Mouse (Mus musculus): ENCODE measurements around the gene Krt7. TPM values are rescaled to one million over a fixed set of nuclear protein-coding genes. Genes with fewer than 3 reads are reported as not detected.
A peak's percentile ranks its signal among the peaks of the same experiment; 100 is the strongest.

The Krt7 gene
- polyA plus RNA-seq, 1 experiment from 2014 or later = 31.9 TPM

DNA sequence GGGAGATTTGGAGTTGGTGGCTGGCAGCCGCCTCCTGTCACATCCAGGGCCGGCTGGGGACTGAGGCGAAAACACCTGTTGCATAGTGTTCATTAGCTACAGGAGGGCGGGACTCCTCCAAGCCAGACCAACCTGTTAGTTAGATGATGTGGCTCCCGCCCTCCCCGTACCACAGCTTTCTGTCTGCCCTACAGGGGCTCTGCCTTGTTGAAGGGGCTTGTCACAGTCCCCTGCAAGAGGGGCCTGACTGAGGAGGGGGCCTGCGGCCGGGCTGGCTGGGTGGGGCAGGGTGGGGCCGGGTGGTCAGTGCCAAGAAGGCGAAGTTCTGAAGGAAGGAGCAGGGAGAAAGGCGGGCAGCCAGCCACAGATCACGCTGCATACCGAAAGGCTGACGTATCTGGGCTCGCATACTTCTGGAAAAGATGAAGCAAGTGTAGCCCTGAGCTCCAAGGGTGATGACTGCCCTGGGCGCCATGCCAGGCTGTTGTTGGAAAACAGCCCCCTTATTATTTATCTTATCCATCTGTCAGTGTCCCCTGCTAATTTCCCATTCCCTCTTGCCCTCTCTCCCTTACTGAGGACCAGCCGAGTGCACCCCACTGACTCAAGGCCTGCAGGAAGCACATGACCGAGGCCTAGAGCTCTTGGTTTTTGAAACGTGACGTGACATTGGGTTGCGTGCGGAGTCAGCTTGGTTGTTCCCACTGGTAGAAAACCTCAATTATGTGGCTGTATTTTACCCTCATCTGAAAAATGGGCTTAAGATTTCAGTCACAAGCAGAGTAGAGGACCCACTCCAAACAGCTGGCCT is 40.5 kb upstream of the Krt7 start, which contains the start of gene Krt80:
Gene Krt80 (minus strand): TSS at position 62 of the 811 bp plus-strand sequence.
- 41% methylated on average over 22 of the region's 22 CpGs for WGBS
- H3K27ac ChIP-seq = peak within 1 kb of the TSS; percentile 84
- H3K4me1 ChIP-seq = peaks cover 72% of the 10 kb centered on the region
- no peak within 1 kb of the TSS for H3K4me3 ChIP-seq
- H3K36me3 ChIP-seq = no peaks in the 10 kb centered on the region
- H3K27me3 ChIP-seq (ENCODE audit: insufficient read depth, poor library complexity, severe bottlenecking) = peaks cover 50% of the 10 kb centered on the region
- H3K9me3 ChIP-seq = no peaks in the 10 kb centered on the region
- DNase-seq (ENCODE audit: low spot score) = peak; percentile 90

DNA sequence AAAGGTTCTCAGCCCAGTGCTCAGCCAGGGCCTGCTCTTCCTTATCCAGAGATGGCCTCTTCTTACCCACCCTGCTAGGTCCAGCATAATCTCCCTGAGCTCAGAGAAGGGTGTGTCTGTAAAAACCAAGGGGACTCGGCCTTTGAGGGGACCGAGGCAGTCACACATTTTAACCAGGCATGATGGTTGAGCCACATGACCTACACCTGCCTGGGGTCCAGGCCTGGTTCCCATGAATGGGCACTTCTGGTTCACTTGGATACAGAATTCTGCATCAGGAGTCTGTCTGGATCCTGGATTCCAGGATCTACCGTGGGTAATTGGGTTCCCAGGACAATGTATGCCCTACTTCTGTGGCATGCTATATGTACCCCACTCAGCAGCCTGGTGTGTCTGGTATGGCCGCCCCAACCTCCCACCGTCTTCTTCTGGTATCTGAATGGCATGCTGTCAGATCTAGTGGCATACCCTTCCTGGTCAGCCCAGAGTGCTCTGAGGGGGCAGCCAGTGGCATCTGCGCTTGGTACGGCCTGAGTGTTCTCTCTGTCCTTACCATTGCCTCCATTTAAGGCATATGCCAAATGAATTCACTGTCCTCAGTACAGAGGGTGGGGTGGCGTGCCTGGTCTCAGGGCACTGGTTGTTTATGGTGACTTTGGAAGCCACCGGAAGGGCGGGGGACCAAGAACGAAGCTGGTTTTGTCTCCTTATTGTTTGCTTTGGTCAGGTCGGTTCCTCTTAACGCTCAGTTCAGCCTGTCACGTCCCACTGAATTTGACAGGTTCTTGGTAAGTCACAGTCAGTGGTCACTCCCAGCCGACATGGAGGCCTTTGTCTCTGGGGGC is 39.5 kb upstream of the Krt7 start:
- no peak for DNase-seq (ENCODE audit: low spot score)
- Histone ChIP-seq H3K27ac (peak overlapping the region; percentile 3), H3K9me3 (no peaks in the 10 kb centered on the region), H3K4me3 (no peak overlapping the region), H3K27me3 (ENCODE audit: insufficient read depth, poor library complexity, severe bottlenecking) (peaks cover 51% of the 10 kb centered on the region), H3K4me1 (peaks cover 73% of the 10 kb centered on the region), H3K36me3 (no peaks in the 10 kb centered on the region)
- WGBS = 75% methylated on average over 15 of the region's 15 CpGs

DNA sequence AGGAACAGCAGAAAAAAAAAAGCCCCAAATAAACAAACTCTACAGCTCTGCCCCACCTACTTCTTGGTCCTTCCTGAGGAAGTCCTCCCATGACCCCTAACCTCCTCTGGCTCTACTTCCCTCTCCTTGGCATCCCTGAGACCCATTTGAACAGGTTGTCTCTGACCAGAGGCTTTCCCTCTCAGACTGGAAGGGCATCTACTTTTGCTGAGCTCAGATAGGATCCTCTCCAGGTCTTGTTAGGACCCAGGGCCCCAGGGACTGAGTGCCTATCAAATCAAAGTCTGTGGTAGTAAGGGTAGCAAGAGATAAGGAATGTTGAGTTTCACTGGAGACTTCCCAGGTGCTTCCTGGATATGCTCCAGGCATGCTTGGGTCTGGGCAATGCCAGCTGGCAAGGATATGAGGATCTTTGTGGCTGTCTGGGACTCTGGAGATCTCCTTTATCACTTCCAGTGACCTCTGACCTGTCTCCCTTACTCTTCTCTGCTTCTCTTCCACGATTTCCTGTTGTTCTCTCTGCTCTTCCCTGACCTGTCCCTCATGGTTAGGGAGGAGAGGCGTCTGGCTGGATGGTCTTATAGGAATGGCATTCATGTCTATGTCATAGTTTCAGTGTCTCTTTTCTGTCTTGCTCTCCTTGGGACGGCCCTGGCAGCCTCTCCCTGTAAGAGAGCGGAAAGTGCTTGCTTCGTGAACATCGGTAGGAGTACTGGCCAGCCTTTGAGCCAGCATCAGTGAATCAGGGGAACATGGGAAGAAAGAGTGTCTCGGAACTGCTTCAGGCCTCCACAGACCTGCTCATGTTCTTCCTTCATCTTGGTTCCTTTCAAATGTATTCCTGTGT is 38.5 kb upstream of the Krt7 start:
- Histone ChIP-seq H3K27me3 (ENCODE audit: insufficient read depth, poor library complexity, severe bottlenecking) (peaks cover 46% of the 10 kb centered on the region), H3K4me1 (peaks cover 77% of the 10 kb centered on the region), H3K4me3 (no peak overlapping the region), H3K27ac (peak overlapping the region; percentile 62; the same call in 1 of the 2 replicates), H3K9me3 (no peaks in the 10 kb centered on the region), H3K36me3 (no peaks in the 10 kb centered on the region)
- DNase-seq (ENCODE audit: low spot score) = no peak
- 47% methylated on average over 7 of the region's 7 CpGs for WGBS

DNA sequence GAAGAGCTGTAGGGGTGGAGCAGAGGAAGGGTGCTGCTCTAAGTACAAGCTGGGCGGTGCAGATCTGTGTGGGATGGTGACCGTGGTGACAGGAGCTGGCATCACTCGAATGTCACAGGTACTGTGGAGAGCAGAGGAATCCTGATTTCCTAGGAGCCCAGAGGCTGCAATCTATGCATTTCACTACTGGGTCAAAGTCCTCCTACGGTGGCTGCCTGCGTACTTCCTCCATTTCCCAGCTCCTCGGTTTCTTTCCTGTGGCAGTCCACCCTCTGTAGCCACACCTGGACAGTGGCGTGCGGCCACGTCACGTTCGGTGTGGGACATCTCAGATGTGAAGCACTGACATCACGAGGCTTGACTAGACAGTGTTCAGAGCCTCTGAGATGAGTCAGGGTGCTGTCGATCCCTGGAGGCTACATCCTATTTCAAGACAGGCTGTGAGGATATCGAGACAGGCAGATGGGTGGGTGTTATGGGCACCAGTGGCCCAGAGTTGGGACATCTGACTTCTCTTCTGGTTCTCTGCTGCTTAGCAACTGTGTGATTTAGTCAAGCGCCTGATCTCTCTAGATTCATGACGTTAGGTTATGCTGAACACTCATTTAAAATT is 37.5 kb upstream of the Krt7 start:
- WGBS = 83% methylated on average over 16 of the region's 16 CpGs
- Histone ChIP-seq H3K9me3 (no peaks in the 10 kb centered on the region), H3K27me3 (ENCODE audit: insufficient read depth, poor library complexity, severe bottlenecking) (peaks cover 41% of the 10 kb centered on the region), H3K36me3 (no peaks in the 10 kb centered on the region), H3K4me3 (no peak overlapping the region), H3K27ac (peak overlapping the region; percentile 62; the same call in 1 of the 2 replicates), H3K4me1 (peaks cover 77% of the 10 kb centered on the region)
- DNase-seq (ENCODE audit: low spot score) = no peak

DNA sequence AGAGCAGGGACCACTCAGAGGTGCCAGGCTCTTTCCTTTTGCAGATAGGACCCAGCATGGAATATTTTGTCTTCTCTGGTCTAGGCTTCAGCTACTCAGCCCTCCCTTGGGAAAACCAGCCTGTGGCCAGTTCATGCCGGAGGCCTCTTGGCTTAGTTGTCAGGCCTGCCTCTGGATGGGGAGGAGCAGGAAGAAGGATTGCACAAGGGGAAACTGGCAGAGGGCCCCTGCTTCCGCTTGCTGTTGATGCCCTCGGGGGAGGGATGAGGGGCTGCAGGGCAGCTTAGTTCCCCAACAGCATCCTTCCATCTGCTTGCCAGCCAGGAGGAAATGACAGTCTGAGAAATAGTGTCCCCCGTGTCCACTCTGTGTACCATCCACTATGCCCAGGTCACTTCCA is 36.0 kb upstream of the Krt7 start:
- Histone ChIP-seq H3K27me3 (ENCODE audit: insufficient read depth, poor library complexity, severe bottlenecking) (peaks cover 43% of the 10 kb centered on the region), H3K4me1 (peaks cover 63% of the 10 kb centered on the region), H3K27ac (peak overlapping the region; percentile 17; the same call in 1 of the 2 replicates), H3K36me3 (no peaks in the 10 kb centered on the region), H3K4me3 (no peak overlapping the region), H3K9me3 (no peaks in the 10 kb centered on the region)
- no peak for DNase-seq (ENCODE audit: low spot score)
- WGBS = 49% methylated on average over 4 of the region's 4 CpGs

DNA sequence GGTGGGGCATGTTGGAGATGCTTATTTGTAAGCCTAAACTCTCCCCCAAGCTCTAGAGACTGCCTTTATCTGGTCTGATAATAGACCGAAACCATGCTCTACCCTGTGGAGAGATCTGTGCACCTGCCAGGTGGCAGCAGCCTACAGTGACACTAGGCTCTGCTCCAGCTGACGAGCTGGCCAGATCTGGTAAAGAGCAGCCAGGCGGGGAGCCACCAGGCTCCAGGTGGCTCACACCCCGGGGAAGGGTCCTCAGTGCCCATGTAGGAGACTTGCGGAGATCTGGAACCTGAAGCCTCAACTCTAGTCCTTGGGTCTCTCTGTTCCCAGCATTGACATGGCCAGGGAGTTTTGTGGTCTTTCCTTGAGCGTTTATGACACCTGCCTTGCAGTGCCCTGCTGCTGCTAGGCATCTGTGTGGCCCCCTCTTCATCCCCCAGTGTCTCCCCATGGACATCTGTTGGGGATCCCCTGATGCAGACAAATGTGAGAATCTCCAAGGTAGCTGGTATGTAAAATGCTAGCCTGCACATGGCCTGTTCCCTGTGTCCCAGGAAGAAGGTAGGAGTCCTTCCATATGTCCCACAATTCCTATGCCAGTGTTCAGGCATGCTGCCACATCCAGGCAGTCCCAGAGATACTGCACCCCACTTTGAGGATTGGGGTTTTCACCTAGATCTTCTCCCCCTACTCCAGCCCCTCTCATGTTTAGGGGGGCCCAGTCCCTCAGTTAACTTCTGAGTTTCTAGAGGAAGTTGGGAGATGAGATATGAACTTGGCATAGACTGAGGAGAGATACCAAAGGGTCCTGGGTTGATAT is 34.7 kb upstream of the Krt7 start:
- H3K27ac ChIP-seq = no peak overlapping the region
- 67% methylated on average over 6 of the region's 6 CpGs for WGBS
- no peak for DNase-seq (ENCODE audit: low spot score)
- no peaks in the 10 kb centered on the region for H3K9me3 ChIP-seq
- H3K4me3 ChIP-seq = no peak overlapping the region
- no peaks in the 10 kb centered on the region for H3K36me3 ChIP-seq
- peaks cover 56% of the 10 kb centered on the region for H3K4me1 ChIP-seq
- H3K27me3 ChIP-seq (ENCODE audit: insufficient read depth, poor library complexity, severe bottlenecking) = peaks cover 47% of the 10 kb centered on the region

DNA sequence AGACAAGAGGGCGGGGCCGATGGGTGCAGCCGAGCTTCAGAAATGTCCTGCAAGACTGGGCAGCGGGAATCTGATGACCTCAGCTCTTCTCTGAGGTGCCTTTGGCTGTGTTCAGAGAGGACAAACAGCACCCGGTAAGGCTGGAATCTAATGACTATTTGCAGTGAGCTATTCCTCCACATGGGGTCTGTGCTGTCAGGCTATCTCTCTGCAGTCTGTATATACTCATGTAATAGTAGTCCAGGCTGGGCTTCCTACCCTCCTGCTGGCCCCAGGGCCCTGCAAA is 34.1 kb upstream of the Krt7 start:
- WGBS = 51% methylated on average over 5 of the region's 5 CpGs
- H3K4me1 ChIP-seq = peaks cover 56% of the 10 kb centered on the region
- DNase-seq (ENCODE audit: low spot score) = no peak
- H3K27ac ChIP-seq = no peak overlapping the region
- no peaks in the 10 kb centered on the region for H3K9me3 ChIP-seq
- no peak overlapping the region for H3K4me3 ChIP-seq
- no peaks in the 10 kb centered on the region for H3K36me3 ChIP-seq
- peaks cover 47% of the 10 kb centered on the region for H3K27me3 ChIP-seq (ENCODE audit: insufficient read depth, poor library complexity, severe bottlenecking)

DNA sequence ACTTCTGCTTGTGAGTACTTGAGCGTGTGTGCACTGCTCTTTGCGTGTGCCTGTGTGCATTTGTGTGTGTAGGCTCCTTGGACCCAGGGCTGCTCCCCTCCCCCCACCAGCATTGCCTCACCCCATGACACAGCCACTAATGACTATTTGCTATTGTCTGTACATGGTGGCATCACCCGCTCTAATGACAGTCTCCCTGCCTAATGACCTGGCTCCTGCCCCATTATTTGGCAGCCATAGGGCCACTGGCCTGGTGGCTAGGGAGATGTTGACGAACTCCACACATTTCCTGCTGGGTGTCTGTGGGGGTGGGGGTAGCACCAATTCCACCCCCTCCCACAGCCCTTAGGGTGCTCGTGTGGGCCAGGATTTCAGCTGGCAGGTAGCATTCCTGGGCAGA is 32.2 kb upstream of the Krt7 start:
- no peak overlapping the region for H3K4me3 ChIP-seq
- peaks cover 55% of the 10 kb centered on the region for H3K27me3 ChIP-seq (ENCODE audit: insufficient read depth, poor library complexity, severe bottlenecking)
- no peak overlapping the region for H3K27ac ChIP-seq
- H3K36me3 ChIP-seq = no peaks in the 10 kb centered on the region
- peaks cover 47% of the 10 kb centered on the region for H3K4me1 ChIP-seq
- 78% methylated on average over 5 of the region's 5 CpGs for WGBS
- no peak for DNase-seq (ENCODE audit: low spot score)
- no peaks in the 10 kb centered on the region for H3K9me3 ChIP-seq

DNA sequence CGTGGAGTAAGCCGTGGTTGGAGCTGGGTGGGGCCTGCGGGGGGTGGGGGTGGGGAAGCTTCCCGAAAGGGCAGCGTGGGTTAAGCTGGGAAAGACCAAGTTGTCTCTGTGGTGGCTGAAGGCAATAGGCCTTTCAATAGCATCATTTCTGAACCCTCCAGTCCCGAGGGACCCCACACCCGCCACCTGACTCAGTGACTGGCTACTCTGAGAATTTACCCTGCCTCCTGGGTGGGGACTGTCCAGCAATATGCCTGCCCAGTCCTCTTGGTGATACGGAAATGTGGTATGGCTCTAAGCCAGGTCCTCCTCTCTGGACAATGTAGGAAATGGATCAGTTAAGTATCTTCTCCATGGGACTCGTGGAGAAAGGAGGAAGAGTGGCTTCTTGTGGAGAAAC is 29.1 kb upstream of the Krt7 start:
- Histone ChIP-seq H3K36me3 (no peaks in the 10 kb centered on the region), H3K27ac (no peak overlapping the region), H3K27me3 (ENCODE audit: insufficient read depth, poor library complexity, severe bottlenecking) (peaks cover 38% of the 10 kb centered on the region), H3K9me3 (no peaks in the 10 kb centered on the region), H3K4me3 (no peak overlapping the region), H3K4me1 (peaks cover 43% of the 10 kb centered on the region)
- 53% methylated on average over 9 of the region's 9 CpGs for WGBS
- no peak for DNase-seq (ENCODE audit: low spot score)

DNA sequence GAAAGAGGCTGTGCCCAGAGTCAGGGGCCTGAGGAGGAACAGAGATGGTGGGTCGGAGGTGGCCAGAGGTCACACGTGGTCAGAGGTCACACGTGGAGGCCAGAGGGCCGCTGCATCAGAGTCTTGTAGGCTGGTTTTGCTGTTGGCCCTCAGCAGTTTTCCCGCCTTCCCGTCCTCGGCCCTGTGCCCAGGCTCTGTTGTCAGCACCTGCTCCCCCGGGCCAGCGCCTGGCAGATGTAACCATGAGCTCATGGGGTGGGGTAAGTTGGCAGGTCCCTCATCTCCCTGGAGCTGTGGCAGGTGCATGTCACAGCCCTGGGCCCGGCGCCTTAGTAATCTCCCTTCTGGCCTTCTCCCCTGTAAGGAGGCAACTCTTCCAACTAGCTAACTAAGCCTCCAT is 28.0 kb upstream of the Krt7 start:
- Histone ChIP-seq H3K27ac (no peak overlapping the region), H3K4me3 (no peak overlapping the region)
- WGBS = 77% methylated on average over 11 of the region's 11 CpGs

DNA sequence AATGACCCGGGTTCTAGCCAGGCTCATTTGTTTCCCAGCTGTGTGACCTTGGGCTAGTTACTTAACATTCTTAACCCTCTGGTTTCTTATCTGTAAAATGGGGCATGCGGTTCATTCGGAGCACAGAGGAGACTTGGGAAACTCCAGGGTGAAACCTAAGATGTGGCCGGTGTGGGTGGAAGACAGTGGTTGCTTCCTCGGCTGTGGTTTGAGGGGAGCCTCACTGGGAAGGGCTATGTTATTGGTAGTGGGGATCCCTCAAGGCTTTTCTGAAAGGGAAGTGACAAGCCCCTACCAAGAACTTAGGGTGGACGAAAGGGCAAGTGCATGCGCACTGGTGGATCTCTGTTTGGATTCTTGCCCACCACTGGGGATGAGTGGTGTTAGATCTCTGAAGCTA is 26.2 kb upstream of the Krt7 start:
- Histone ChIP-seq H3K27me3 (ENCODE audit: insufficient read depth, poor library complexity, severe bottlenecking) (peaks cover 29% of the 10 kb centered on the region), H3K36me3 (no peaks in the 10 kb centered on the region), H3K4me1 (peaks cover 63% of the 10 kb centered on the region), H3K27ac (no peak overlapping the region), H3K4me3 (no peak overlapping the region), H3K9me3 (no peaks in the 10 kb centered on the region)
- 65% methylated on average over 7 of the region's 7 CpGs for WGBS
- no peak for DNase-seq (ENCODE audit: low spot score)

More for the DNA sequence above, 28.0 kb upstream of the Krt7 start:
- no peaks in the 10 kb centered on the region for H3K9me3 ChIP-seq
- peaks cover 36% of the 10 kb centered on the region for H3K27me3 ChIP-seq (ENCODE audit: insufficient read depth, poor library complexity, severe bottlenecking)
- H3K4me1 ChIP-seq = peaks cover 50% of the 10 kb centered on the region
- H3K36me3 ChIP-seq = no peaks in the 10 kb centered on the region
- DNase-seq (ENCODE audit: low spot score) = no peak

DNA sequence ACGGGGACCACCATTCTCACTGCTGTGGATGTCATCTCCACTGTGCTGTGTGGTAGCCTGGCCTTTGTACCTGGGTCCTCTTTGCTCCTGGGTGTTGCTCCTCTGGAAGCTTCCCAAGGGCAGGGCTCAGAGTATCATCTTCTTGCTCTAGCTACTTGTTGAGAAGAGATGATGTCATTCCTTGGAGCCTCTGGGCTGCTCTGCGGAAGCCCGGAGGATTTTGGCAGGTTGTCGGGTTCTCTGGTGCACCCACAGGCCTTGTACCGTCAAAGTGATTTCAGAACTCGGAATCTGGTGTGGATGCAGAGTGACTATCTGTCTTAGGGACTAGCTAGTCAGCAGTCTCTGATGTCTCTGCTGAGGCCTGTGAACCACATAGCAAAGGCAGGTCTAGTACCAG is 25.8 kb upstream of the Krt7 start:
- no peak overlapping the region for H3K4me3 ChIP-seq
- H3K27ac ChIP-seq = no peak overlapping the region
- 71% methylated on average over 6 of the region's 6 CpGs for WGBS
- H3K27me3 ChIP-seq (ENCODE audit: insufficient read depth, poor library complexity, severe bottlenecking) = peaks cover 29% of the 10 kb centered on the region
- H3K9me3 ChIP-seq = no peaks in the 10 kb centered on the region
- no peaks in the 10 kb centered on the region for H3K36me3 ChIP-seq
- H3K4me1 ChIP-seq = peaks cover 63% of the 10 kb centered on the region
- DNase-seq (ENCODE audit: low spot score) = no peak

All from heart, embryonic 10.5 days (tissue).